Mouse (Mus musculus): ENCODE data around the gene Myh7b. TPM values are rescaled to one million over a fixed set of nuclear protein-coding genes. Genes with fewer than 3 reads are reported as not detected.

The Myh7b gene
- total and polyA plus RNA-seq, 3 experiments: 2.2 to 5.9 TPM; not detected in 1

DNA sequence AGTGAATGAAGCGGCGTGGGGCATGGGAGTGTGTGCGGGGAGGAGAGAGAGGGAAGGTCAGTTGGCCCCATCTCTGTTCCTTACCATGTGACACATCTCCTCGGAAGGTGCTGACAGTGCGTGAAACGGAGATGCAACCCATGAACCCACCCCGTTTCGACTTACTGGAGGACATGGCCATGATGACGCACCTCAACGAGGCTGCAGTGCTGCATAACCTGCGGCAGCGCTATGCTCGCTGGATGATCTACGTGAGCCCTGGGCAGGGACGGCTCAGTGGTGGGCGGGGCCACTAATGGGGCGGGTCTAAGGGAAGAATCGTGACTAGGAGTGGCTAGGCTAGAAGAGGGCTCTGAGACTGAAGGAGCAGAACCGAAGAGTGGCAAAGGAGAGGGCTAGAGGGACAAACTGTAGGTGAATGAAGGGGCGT is 2.3 kb downstream of the Myh7b start:
- Histone ChIP-seq H3K27me3 (ENCODE audit: control insufficient read depth in 1 of 2, insufficient read depth in 2 of 2, low read length in 2 of 2) (no peaks in the 10 kb centered on the region), H3K36me3 (ENCODE audit: control insufficient read depth in 1 of 2, insufficient read depth in 2 of 2, low read length in 2 of 2) (no peaks in the 10 kb centered on the region), H3K79me2 (ENCODE audit: control insufficient read depth, insufficient read depth, low read length, poor library complexity) (no peaks in the 10 kb centered on the region), H3K9me3 (replicated peaks; ENCODE audit: insufficient read depth, low read length) (no peaks in the 10 kb centered on the region), H3K4me3 (ENCODE audit: control insufficient read depth in 1 of 2, insufficient read depth in 1 of 2, low read depth in 2 of 2, low read length in 2 of 2) (peak overlapping the region; percentile 27 to 74), H3K27ac (ENCODE audit: control insufficient read depth, low read depth, low read length) (no peak overlapping the region), H3K4me1 (ENCODE audit: control insufficient read depth in 1 of 2, insufficient read depth in 2 of 2, low read length in 2 of 2) (peaks cover 0 to 10% of the 10 kb centered on the region in 2 experiments; a peak in 2 of 4 replicates), H3K9ac (ENCODE audit: control insufficient read depth, low read depth, low read length, poor library complexity, severe bottlenecking) (peak overlapping the region; percentile 47)
- peak; percentile 95 for DNase-seq (ENCODE audit: low read depth, low spot score)
- TF ChIP-seq MEF2A (IDR thresholded peaks at IDR 0.05; ENCODE audit: extremely low read depth, insufficient replicate concordance, low read depth, low read length, poor library complexity, severe bottlenecking) (no peak), TAL1 (IDR thresholded peaks at IDR 0.05; ENCODE audit: low read length) (no peak), RCOR1 (IDR thresholded peaks at IDR 0.05; ENCODE audit: low read depth, low read length) (no peak), EP300 (IDR thresholded peaks at IDR 0.05; ENCODE audit: low read depth in 1 of 2, low read length in 2 of 2) (no peak), USF2 (IDR thresholded peaks at IDR 0.05; ENCODE audit: borderline replicate concordance in 1 of 2, insufficient read depth in 1 of 2, low read depth in 1 of 2, low read length in 2 of 2) (no peak), TBP (IDR thresholded peaks at IDR 0.05; ENCODE audit: low read depth, low read length) (0 out of 2 replicates have a peak, but pooled peaks have one; percentile 35), MAX (IDR thresholded peaks at IDR 0.05; ENCODE audit: low read length) (peak; percentile 46), NRF1 (IDR thresholded peaks at IDR 0.05; ENCODE audit: insufficient read depth, low read depth, low read length, poor library complexity, severe bottlenecking) (no peak), NELFE (IDR thresholded peaks at IDR 0.05; ENCODE audit: low read depth, low read length) (peak; percentile 31; the same call in 1 of the 2 replicates), MYB (IDR thresholded peaks at IDR 0.05; ENCODE audit: low read depth, low read length) (no peak), RAD21 (IDR thresholded peaks at IDR 0.05; ENCODE audit: low read depth, low read length) (no peak), ZNF384 (IDR thresholded peaks at IDR 0.05; ENCODE audit: low read depth, low read length) (no peak), POLR2AphosphoS5 (IDR thresholded peaks at IDR 0.05; ENCODE audit: borderline replicate concordance, low read depth, low read length) (peak; percentile 69), GABPA (IDR thresholded peaks at IDR 0.05; ENCODE audit: low read depth, low read length) (no peak), ZC3H11A (IDR thresholded peaks at IDR 0.05; ENCODE audit: low read depth, low read length) (no peak), MXI1 (IDR thresholded peaks at IDR 0.05; ENCODE audit: low read depth, low read length) (peak; percentile 51; the same call in 1 of the 2 replicates), CHD2 (IDR thresholded peaks at IDR 0.05; ENCODE audit: low read length) (no peak), MAZ (IDR thresholded peaks at IDR 0.05; ENCODE audit: low read depth, low read length) (no peak), ELF1 (IDR thresholded peaks at IDR 0.05; ENCODE audit: low read depth, low read length) (no peak), TCF12 (IDR thresholded peaks at IDR 0.05; ENCODE audit: low read depth, low read length) (no peak), SMC3 (IDR thresholded peaks at IDR 0.05; ENCODE audit: low read depth, low read length) (peak; percentile 10; the same call in 1 of the 2 replicates), GATA1 (IDR thresholded peaks at IDR 0.05; ENCODE audit: low read depth, low read length) (no peak), E2F4 (IDR thresholded peaks at IDR 0.05; ENCODE audit: borderline replicate concordance, low read depth, low read length) (no peak), JUND (IDR thresholded peaks at IDR 0.05; ENCODE audit: low read depth, low read length) (no peak), POLR2A (IDR thresholded peaks at IDR 0.05; ENCODE audit: control insufficient read depth in 1 of 2, insufficient read depth in 1 of 2, low read depth in 1 of 2, low read length in 2 of 2, poor library complexity in 1 of 2) (peak in 1 of 2 experiments; percentile 58; a peak in 2 of 4 replicates), MAFK (IDR thresholded peaks at IDR 0.05; ENCODE audit: borderline replicate concordance, low read depth, low read length) (no peak), UBTF (IDR thresholded peaks at IDR 0.05; ENCODE audit: borderline replicate concordance, insufficient read depth, low read depth, low read length) (no peak), ZMIZ1 (IDR thresholded peaks at IDR 0.05; ENCODE audit: low read depth, low read length) (no peak; the same call in 1 of the 2 replicates), ZKSCAN1 (IDR thresholded peaks at IDR 0.05; ENCODE audit: low read depth, low read length) (no peak), CTCF (IDR thresholded peaks at IDR 0.05 in 2 of 3, conservative IDR thresholded peaks at IDR 0.05 in 1 of 3; ENCODE audit: control insufficient read depth in 1 of 3, insufficient read depth in 1 of 3, low read depth in 2 of 3, low read length in 3 of 3, poor library complexity in 1 of 3, severe bottlenecking in 1 of 3) (no peak), POLR2AphosphoS2 (IDR thresholded peaks at IDR 0.05; ENCODE audit: low read length) (no peak), BHLHE40 (IDR thresholded peaks at IDR 0.05; ENCODE audit: borderline replicate concordance, low read depth, low read length) (peak; percentile 79; the same call in 1 of the 2 replicates), HCFC1 (IDR thresholded peaks at IDR 0.05; ENCODE audit: low read depth, low read length) (no peak), ETS1 (IDR thresholded peaks at IDR 0.05; ENCODE audit: low read depth, low read length) (no peak), USF1 (IDR thresholded peaks at IDR 0.05; ENCODE audit: low read depth, low read length) (no peak), KAT2A (conservative IDR thresholded peaks at IDR 0.05; ENCODE audit: low read depth, low read length) (no peak), SIN3A (IDR thresholded peaks at IDR 0.05; ENCODE audit: low read length) (peak; percentile 28; the same call in 1 of the 2 replicates), CHD1 (IDR thresholded peaks at IDR 0.05; ENCODE audit: low read depth, low read length) (no peak)
